Mouse (Mus musculus): ENCODE results near the gene Clca2.

DNA sequence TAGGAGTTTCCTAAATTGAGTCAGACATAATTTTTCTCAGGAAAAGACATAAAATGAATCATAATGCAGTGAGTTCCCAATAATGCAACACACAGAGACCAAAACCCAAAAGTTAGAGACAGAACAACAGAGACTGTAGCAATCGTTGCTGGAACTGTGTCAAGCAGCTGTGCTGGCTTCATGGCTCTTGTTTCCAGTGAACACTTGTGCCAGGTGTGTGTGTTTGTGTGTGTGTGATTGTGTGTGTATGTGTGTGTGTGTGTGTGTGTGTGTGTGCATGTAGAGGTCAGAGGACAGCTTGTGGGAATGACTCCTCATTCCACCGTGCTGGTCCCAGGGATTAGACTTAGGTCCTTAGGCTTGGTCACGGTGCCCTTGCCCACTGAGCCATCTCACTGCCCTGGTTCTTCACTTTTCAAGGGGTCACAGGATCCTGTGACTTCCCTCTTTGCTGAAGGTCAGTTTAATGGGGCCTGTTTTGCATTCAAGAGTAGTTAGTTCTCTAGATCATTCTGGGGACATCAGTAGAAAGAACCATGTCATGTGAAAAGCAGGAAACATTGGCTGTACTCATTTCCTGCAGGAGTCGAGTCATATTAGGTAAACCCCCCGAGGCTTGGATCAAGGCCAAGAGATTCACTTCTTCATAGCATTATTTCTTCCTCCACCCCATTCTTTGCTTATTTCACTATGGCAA, 6.0 kb upstream of the Clca2 start:
- TF ChIP-seq CTCF (IDR thresholded peaks at IDR 0.05; ENCODE audit: low read depth) (no peak), EP300 (IDR thresholded peaks at IDR 0.05; ENCODE audit: low read depth) (no peak)
